Mouse (Mus musculus) adrenal gland, postnatal 25 days (tissue): ENCODE measurements around the gene Slc16a13. TPM values are rescaled to one million over a fixed set of nuclear protein-coding genes. Genes with fewer than 3 reads are reported as not detected.

Experiments used
- DNase-seq: peaks from one replicate; pipeline ENCODE4 v3.0.0; 2021; ENCODE audit warnings: mixed read lengths
- total RNA-seq: library from RNA; stranded (reverse); gene quantifications from 2 replicates; pipeline ENCODE4 v1.2.3, GENCODE M21; 2021

Gene Slc16a13
- total RNA-seq, 1 experiment from 2014 or later: 4.9 TPM

GRCm38 (mm10) chr11:70232546-70232945 is 11.7 kb upstream of the Slc16a13 start:
- DNase-seq: peak; percentile 50

GRCm38 (mm10) chr11:70230239-70230727 is 9.4 kb upstream of the Slc16a13 start:
- DNase-seq: peak; percentile 83

- DNase-seq: peak; percentile 38
Observed at GRCm38 (mm10) chr11:70229260-70230010, 8.6 kb upstream of the Slc16a13 start, which contains the start of gene Bcl6b. Gene Bcl6b, minus strand, starts transcription at chr11:70229798.

GRCm38 (mm10) chr11:70228828-70229227 is 8.0 kb upstream of the Slc16a13 start:
- DNase-seq: peak; percentile 89

- DNase-seq: no peak
Observed at GRCm38 (mm10) chr11:70227661-70228245, 6.9 kb upstream of the Slc16a13 start.

- DNase-seq: no peak
Observed at GRCm38 (mm10) chr11:70227126-70227525, 6.3 kb upstream of the Slc16a13 start.

GRCm38 (mm10) chr11:70226602-70226890 is 5.7 kb upstream of the Slc16a13 start:
- DNase-seq: no peak

GRCm38 (mm10) chr11:70225798-70226601 is 5.1 kb upstream of the Slc16a13 start:
- DNase-seq: no peak

GRCm38 (mm10) chr11:70223724-70224123 is 2.9 kb upstream of the Slc16a13 start:
- no peak for DNase-seq

GRCm38 (mm10) chr11:70221603-70222500 is 988 bp upstream of the Slc16a13 start:
- DNase-seq: no peak

- peak; percentile 31 for DNase-seq
Observed at GRCm38 (mm10) chr11:70220323-70220722, 541 bp downstream of the Slc16a13 start.

GRCm38 (mm10) chr11:70219873-70220272 is 991 bp downstream of the Slc16a13 start:
- no peak for DNase-seq

GRCm38 (mm10) chr11:70218741-70219470 is 2.0 kb downstream of the Slc16a13 start:
- DNase-seq: no peak

- DNase-seq: no peak
Observed at GRCm38 (mm10) chr11:70218039-70218438, 2.8 kb downstream of the Slc16a13 start.

- DNase-seq: no peak
Observed at GRCm38 (mm10) chr11:70216103-70216502, 4.8 kb downstream of the Slc16a13 start.

GRCm38 (mm10) chr11:70215301-70215700 is 5.6 kb downstream of the Slc16a13 start:
- no peak for DNase-seq

- DNase-seq: no peak
Observed at GRCm38 (mm10) chr11:70214856-70215209, 6.0 kb downstream of the Slc16a13 start.

GRCm38 (mm10) chr11:70214191-70214855 is 6.5 kb downstream of the Slc16a13 start:
- DNase-seq: peak; percentile 45

GRCm38 (mm10) chr11:70213736-70214135 is 7.1 kb downstream of the Slc16a13 start:
- DNase-seq: no peak

GRCm38 (mm10) chr11:70212896-70213295 is 8.0 kb downstream of the Slc16a13 start:
- DNase-seq: peak; percentile 67

- DNase-seq: no peak
Observed at GRCm38 (mm10) chr11:70212423-70212822, 8.4 kb downstream of the Slc16a13 start, which contains the start of gene Slc16a11. Gene Slc16a11, plus strand, starts transcription at chr11:70212752.
